Mouse (Mus musculus) thymus, adult 2 months (tissue): ENCODE measurements around the gene Pdia2.

ENCODE experiments used
- CTCF ChIP-seq: fragments of 200-500 bp; IDR thresholded peaks from 2 replicates; pipeline ENCODE4 v1.5.1; 2012; ENCODE audit warnings: mild to moderate bottlenecking, control low read depth, low read length, moderate library complexity, borderline replicate concordance; ENCODE audit not compliant: control insufficient read depth, poor library complexity, insufficient read depth; ENCODE audit errors: extremely low read depth
- POLR2A ChIP-seq: fragments of 200-500 bp; IDR thresholded peaks from 2 replicates; pipeline ENCODE4 v1.6.1; 2012; ENCODE audit warnings: mild to moderate bottlenecking, low read length, control low read depth, moderate library complexity; ENCODE audit not compliant: control insufficient read depth, poor library complexity, insufficient read depth; ENCODE audit errors: extremely low read depth

DNA sequence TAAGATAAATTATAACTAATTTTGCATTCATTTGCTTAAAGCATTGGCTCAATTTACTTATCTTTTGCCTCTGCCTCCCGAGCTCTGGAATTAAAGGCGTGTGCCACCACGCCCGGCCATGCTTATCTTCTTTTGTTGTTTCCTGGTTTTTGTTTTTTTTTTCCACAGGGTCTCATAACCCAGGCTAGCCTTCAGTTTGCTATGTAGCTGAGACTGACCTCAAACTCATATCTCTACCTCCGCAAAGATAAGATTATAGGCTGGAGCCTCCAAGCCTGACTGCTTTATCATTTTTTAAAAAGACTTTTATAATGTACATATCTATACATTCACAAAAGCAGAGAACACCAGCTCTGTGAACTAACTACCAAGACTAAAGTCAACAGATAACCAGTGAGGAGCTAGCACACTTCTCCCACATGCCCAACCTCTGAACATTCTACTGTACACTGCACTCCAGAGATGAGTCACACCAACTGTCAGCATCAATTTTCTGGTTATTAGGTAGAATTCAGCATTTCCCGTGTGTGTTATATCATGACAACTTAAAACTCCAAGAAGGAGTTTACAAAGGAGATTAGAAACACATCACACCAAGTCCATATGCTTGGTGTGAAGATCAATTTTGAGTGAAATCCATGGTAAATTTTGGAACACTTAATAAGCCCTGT is 41.4 kb upstream of the Pdia2 start:
- TF ChIP-seq CTCF (no peak), POLR2A (no peak)
